Mouse (Mus musculus): ENCODE measurements at regions not wholly inside any gene's neighbourhood (a gene's known extent, or its start where the extent isn't known, plus 50 kb on each side); places are given as distances from the start of the nearest gene placed in this dataset.

GRCm38 (mm10) chr12:33849088-33849487, 79.1 kb upstream of the Ferd3l start:
- no peak for TF ChIP-seq CTCF (IDR thresholded peaks at IDR 0.05; ENCODE audit: borderline replicate concordance, extremely low read depth, insufficient read depth, insufficient read length)
- no peak for TF ChIP-seq POLR2A (IDR thresholded peaks at IDR 0.05; ENCODE audit: borderline replicate concordance, extremely low read depth, insufficient read depth, insufficient read length, poor library complexity, severe bottlenecking)
